Mouse (Mus musculus): ENCODE results near the gene Drg1. TPM values are rescaled to one million over a fixed set of nuclear protein-coding genes. Genes with fewer than 3 reads are reported as not detected.
"Not testable (repeated sequence)": the region's sequence is repeated elsewhere in the genome, so short reads cannot be mapped to it uniquely, and the experiment has no call there.

The Drg1 gene
- polyA plus RNA-seq, 1 experiment from 2014 or later, result 177 TPM

GRCm38 (mm10) chr11:3200636-3201035 lies 65.6 kb downstream of the Drg1 start:
- H3K4me1 ChIP-seq (ENCODE audit: control insufficient read depth, insufficient read depth, low read length), result not testable (repeated sequence)

GRCm38 (mm10) chr11:3193363-3193762 lies 72.9 kb downstream of the Drg1 start, which contains the start of gene Sfi1:
TSS of gene Sfi1 (minus strand) at chr11:3193463.
- no peak within 1 kb of the TSS for H3K4me2 ChIP-seq (ENCODE audit: low read depth, low read length)
- ATAC-seq (ENCODE audit: low read depth) (no peak), DNase-seq (ENCODE audit: low spot score) (no peak)
- no peak within 1 kb of the TSS for H3K4me3 ChIP-seq (ENCODE audit: low read depth, low read length)
- no peaks in the 10 kb centered on the region for H3K36me3 ChIP-seq (ENCODE audit: control insufficient read depth, insufficient read depth, low read length)
- H3K9ac ChIP-seq (ENCODE audit: low read depth, low read length), result no peak within 1 kb of the TSS
- no peaks in the 10 kb centered on the region for H3K27me3 ChIP-seq (replicated peaks; ENCODE audit: control insufficient read depth, insufficient read depth, low read length)
- H3K4me1 ChIP-seq (ENCODE audit: control insufficient read depth, insufficient read depth, low read length), result no peaks in the 10 kb centered on the region
- no peak within 1 kb of the TSS for H3K27ac ChIP-seq (replicated peaks; ENCODE audit: low read depth, low read length)
- 85% methylated on average over 25 of the region's 25 CpGs for WGBS
- no peaks in the 10 kb centered on the region for H3K9me3 ChIP-seq (ENCODE audit: control insufficient read depth, low read length)

More at GRCm38 (mm10) chr11:3200636-3201035, 65.6 kb downstream of the Drg1 start:
- ATAC-seq (ENCODE audit: low read depth); H3K4me2 ChIP-seq (ENCODE audit: low read depth, low read length); H3K9me3 ChIP-seq (ENCODE audit: control insufficient read depth, low read length); DNase-seq (ENCODE audit: low spot score); H3K9ac ChIP-seq (ENCODE audit: low read depth, low read length); H3K27ac ChIP-seq (replicated peaks; ENCODE audit: low read depth, low read length); H3K4me3 ChIP-seq (ENCODE audit: low read depth, low read length); H3K27me3 ChIP-seq (replicated peaks; ENCODE audit: control insufficient read depth, insufficient read depth, low read length): not testable (repeated sequence)
- 94% methylated on average over 5 of the region's 7 CpGs for WGBS
- peaks cover 13% of the 10 kb centered on the region; the same call in 1 of the 2 replicates for H3K36me3 ChIP-seq (ENCODE audit: control insufficient read depth, insufficient read depth, low read length)

- not testable (repeated sequence) for H3K4me2 ChIP-seq (ENCODE audit: low read depth, low read length); H3K4me3 ChIP-seq (ENCODE audit: low read depth, low read length); H3K4me1 ChIP-seq (ENCODE audit: control insufficient read depth, insufficient read depth, low read length); H3K27ac ChIP-seq (replicated peaks; ENCODE audit: low read depth, low read length); ATAC-seq (ENCODE audit: low read depth); H3K9me3 ChIP-seq (ENCODE audit: control insufficient read depth, low read length); H3K27me3 ChIP-seq (replicated peaks; ENCODE audit: control insufficient read depth, insufficient read depth, low read length); DNase-seq (ENCODE audit: low spot score); H3K36me3 ChIP-seq (ENCODE audit: control insufficient read depth, insufficient read depth, low read length); H3K9ac ChIP-seq (ENCODE audit: low read depth, low read length)
- WGBS, result 85% methylated on average over 1 of the region's 1 CpGs
Measured at GRCm38 (mm10) chr11:3182707-3183106, 83.5 kb downstream of the Drg1 start.

GRCm38 (mm10) chr11:3181971-3182370 lies 84.2 kb downstream of the Drg1 start:
- DNase-seq (ENCODE audit: low spot score); H3K27me3 ChIP-seq (replicated peaks; ENCODE audit: control insufficient read depth, insufficient read depth, low read length); ATAC-seq (ENCODE audit: low read depth); H3K27ac ChIP-seq (replicated peaks; ENCODE audit: low read depth, low read length); H3K36me3 ChIP-seq (ENCODE audit: control insufficient read depth, insufficient read depth, low read length); H3K9ac ChIP-seq (ENCODE audit: low read depth, low read length); H3K9me3 ChIP-seq (ENCODE audit: control insufficient read depth, low read length); H3K4me1 ChIP-seq (ENCODE audit: control insufficient read depth, insufficient read depth, low read length); H3K4me3 ChIP-seq (ENCODE audit: low read depth, low read length); H3K4me2 ChIP-seq (ENCODE audit: low read depth, low read length): not testable (repeated sequence)
- WGBS, result 52% methylated on average over 1 of the region's 1 CpGs

GRCm38 (mm10) chr11:3181250-3181649 lies 85.0 kb downstream of the Drg1 start:
- WGBS, result 58% methylated on average over 4 of the region's 4 CpGs
- not testable (repeated sequence) for H3K36me3 ChIP-seq (ENCODE audit: control insufficient read depth, insufficient read depth, low read length); H3K4me2 ChIP-seq (ENCODE audit: low read depth, low read length); H3K27me3 ChIP-seq (replicated peaks; ENCODE audit: control insufficient read depth, insufficient read depth, low read length); H3K4me3 ChIP-seq (ENCODE audit: low read depth, low read length); ATAC-seq (ENCODE audit: low read depth); H3K4me1 ChIP-seq (ENCODE audit: control insufficient read depth, insufficient read depth, low read length); H3K27ac ChIP-seq (replicated peaks; ENCODE audit: low read depth, low read length); H3K9me3 ChIP-seq (ENCODE audit: control insufficient read depth, low read length); H3K9ac ChIP-seq (ENCODE audit: low read depth, low read length); DNase-seq (ENCODE audit: low spot score)

GRCm38 (mm10) chr11:3180510-3181160 lies 85.6 kb downstream of the Drg1 start:
- H3K27me3 ChIP-seq (replicated peaks; ENCODE audit: control insufficient read depth, insufficient read depth, low read length); H3K4me1 ChIP-seq (ENCODE audit: control insufficient read depth, insufficient read depth, low read length); H3K9me3 ChIP-seq (ENCODE audit: control insufficient read depth, low read length); H3K4me3 ChIP-seq (ENCODE audit: low read depth, low read length); H3K36me3 ChIP-seq (ENCODE audit: control insufficient read depth, insufficient read depth, low read length); H3K4me2 ChIP-seq (ENCODE audit: low read depth, low read length); ATAC-seq (ENCODE audit: low read depth); H3K27ac ChIP-seq (replicated peaks; ENCODE audit: low read depth, low read length); DNase-seq (ENCODE audit: low spot score); H3K9ac ChIP-seq (ENCODE audit: low read depth, low read length): not testable (repeated sequence)
- 77% methylated on average over 6 of the region's 6 CpGs for WGBS

- H3K27ac ChIP-seq (replicated peaks; ENCODE audit: low read depth, low read length); H3K9ac ChIP-seq (ENCODE audit: low read depth, low read length); ATAC-seq (ENCODE audit: low read depth); H3K27me3 ChIP-seq (replicated peaks; ENCODE audit: control insufficient read depth, insufficient read depth, low read length); H3K36me3 ChIP-seq (ENCODE audit: control insufficient read depth, insufficient read depth, low read length); DNase-seq (ENCODE audit: low spot score); H3K4me2 ChIP-seq (ENCODE audit: low read depth, low read length); H3K4me3 ChIP-seq (ENCODE audit: low read depth, low read length); H3K9me3 ChIP-seq (ENCODE audit: control insufficient read depth, low read length); H3K4me1 ChIP-seq (ENCODE audit: control insufficient read depth, insufficient read depth, low read length): not testable (repeated sequence)
- WGBS, result 84% methylated on average over 7 of the region's 7 CpGs
Measured at GRCm38 (mm10) chr11:3179726-3180092, 86.5 kb downstream of the Drg1 start.

GRCm38 (mm10) chr11:3178968-3179725 lies 87.1 kb downstream of the Drg1 start:
- H3K36me3 ChIP-seq (ENCODE audit: control insufficient read depth, insufficient read depth, low read length); H3K4me1 ChIP-seq (ENCODE audit: control insufficient read depth, insufficient read depth, low read length); H3K4me2 ChIP-seq (ENCODE audit: low read depth, low read length); ATAC-seq (ENCODE audit: low read depth); H3K4me3 ChIP-seq (ENCODE audit: low read depth, low read length); H3K27me3 ChIP-seq (replicated peaks; ENCODE audit: control insufficient read depth, insufficient read depth, low read length); H3K9ac ChIP-seq (ENCODE audit: low read depth, low read length); H3K9me3 ChIP-seq (ENCODE audit: control insufficient read depth, low read length); DNase-seq (ENCODE audit: low spot score); H3K27ac ChIP-seq (replicated peaks; ENCODE audit: low read depth, low read length): not testable (repeated sequence)
- WGBS, result 81% methylated on average over 6 of the region's 6 CpGs

Measured in embryonic facial prominence, embryonic 14.5 days (tissue).